Mouse (Mus musculus) splenic B cell, adult 2 months (primary cell): ENCODE measurements at regions not wholly inside any gene's neighbourhood (a gene's known extent, or its start where the extent isn't known, plus 50 kb on each side); places are given as distances from the start of the nearest gene placed in this dataset.

Experiments used
- DNase-seq: peaks from one replicate; pipeline ENCODE4 v3.0.0-alpha.2; 2011; ENCODE audit warnings: low read depth, low spot score
- H3K27me3 ChIP-seq: 2 replicates; pipeline ENCODE4 v1.6.1; 2012; ENCODE audit warnings: mild to moderate bottlenecking, low read length, moderate library complexity, mixed read lengths; ENCODE audit not compliant: control insufficient read depth, poor library complexity, insufficient read depth, severe bottlenecking
- H3K36me3 ChIP-seq: 2 replicates; pipeline ENCODE4 v1.6.1; 2012; ENCODE audit warnings: mild to moderate bottlenecking, low read length, moderate library complexity, mixed read lengths; ENCODE audit not compliant: control insufficient read depth, poor library complexity, insufficient read depth, severe bottlenecking

DNA sequence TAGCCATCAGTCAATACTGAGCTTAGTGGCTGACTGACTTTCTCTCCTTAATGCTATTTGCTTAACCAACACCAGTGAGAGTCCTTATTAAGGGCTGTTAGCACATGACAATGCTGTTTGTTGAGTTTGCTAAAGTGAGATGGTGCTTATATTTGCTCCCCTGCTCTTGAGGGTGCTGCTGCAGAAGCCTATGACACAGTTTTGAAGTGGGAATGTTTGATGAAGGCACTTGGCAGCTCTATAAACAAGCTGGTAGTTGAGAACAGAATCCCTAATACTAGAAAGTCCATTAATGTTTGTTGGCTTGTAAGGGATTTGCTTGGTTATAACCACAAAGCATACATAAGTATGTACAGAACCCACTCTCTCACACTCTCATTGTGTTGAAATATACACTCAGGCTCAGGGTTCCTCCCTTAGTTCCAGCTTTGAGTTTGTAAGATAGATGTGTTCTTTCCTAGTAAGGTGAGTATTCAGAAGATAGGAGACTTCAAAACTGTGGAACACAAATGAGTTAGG lies 249.1 kb upstream of the Klf4 start:
- Histone ChIP-seq H3K36me3 (no peaks in the 10 kb centered on the region), H3K27me3 (no peaks in the 10 kb centered on the region)
- DNase-seq = no peak

DNA sequence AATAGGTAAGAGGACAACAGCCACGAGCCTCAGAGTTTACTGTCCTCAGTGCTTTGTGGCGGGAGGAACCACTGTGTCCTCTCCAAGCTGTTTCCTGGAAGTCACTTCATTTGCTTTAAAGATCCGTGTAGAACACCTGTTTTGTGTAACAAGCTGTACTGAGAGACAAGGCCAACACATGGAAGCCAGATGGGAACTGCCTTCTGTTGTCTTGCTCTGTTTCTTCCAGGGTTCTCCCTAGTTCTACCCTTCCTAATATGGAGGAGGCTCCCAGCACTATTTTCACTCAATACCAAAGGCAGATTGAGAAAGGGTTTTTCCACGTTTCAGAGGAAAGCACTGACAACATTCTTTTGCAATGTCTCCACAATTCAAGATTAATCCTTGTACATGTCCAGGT lies 247.3 kb upstream of the Klf4 start:
- no peak for DNase-seq
- Histone ChIP-seq H3K27me3 (no peaks in the 10 kb centered on the region), H3K36me3 (no peaks in the 10 kb centered on the region)

DNA sequence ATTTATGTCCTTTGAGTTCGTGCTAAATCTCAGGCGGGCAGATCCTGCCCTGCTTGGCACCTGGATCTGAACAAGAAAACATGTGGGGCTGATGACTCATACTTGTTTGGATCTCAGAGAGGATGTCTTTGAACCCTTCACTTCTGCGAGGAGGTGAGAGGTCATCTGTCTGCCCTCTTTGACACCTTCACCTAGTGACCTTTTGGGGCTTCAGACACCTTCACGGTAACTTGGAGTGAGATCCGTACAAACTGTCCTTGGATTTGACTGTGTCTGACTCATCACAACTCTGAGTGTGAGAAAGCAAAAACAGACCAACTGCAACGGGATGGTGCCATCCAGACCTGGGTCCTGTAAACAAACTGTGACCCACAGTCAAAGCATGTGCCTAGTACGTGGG lies 243.6 kb upstream of the Klf4 start:
- DNase-seq = no peak
- Histone ChIP-seq H3K36me3 (no peaks in the 10 kb centered on the region), H3K27me3 (no peaks in the 10 kb centered on the region)

DNA sequence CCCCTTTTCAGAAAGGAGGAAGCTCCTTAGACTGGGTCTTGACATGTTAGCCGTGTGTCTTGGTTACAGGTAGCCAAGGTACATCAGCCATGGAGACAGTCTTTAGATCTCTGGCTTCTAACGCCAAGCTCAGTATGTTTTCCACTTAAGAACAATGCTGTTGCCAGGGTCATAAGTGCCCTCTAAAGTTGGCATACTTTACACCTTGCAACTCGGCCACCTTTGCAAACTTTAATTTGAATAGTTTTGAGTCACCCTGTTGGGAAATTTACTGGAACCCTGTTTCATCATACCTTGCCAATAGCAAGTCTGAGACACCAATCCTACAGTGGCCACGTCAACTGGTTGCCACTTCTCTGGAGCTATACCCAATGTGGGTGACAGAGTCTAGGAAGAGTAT lies 242.3 kb upstream of the Klf4 start:
- no peaks in the 10 kb centered on the region for H3K27me3 ChIP-seq
- H3K36me3 ChIP-seq = no peaks in the 10 kb centered on the region
- DNase-seq = no peak

DNA sequence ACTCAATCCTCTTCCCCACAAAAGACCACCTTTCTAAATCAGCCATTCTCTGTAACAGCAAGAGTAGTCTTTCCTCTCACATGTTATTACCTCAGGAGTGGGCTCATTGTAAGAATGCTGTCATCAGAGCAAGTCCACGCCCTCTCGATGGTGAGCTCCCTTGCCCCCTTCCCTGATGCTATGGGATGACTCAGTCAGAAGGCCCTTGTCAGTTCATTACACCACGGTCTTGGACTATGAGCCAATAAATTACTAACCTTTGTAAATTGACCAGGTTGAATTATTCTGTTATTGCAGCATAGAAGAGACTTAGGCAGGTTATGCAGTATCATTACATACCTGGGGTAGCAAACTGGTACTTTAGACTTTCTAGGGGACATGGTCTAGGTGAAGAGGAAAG lies 237.4 kb upstream of the Klf4 start:
- H3K36me3 ChIP-seq = no peaks in the 10 kb centered on the region
- no peak for DNase-seq

DNA sequence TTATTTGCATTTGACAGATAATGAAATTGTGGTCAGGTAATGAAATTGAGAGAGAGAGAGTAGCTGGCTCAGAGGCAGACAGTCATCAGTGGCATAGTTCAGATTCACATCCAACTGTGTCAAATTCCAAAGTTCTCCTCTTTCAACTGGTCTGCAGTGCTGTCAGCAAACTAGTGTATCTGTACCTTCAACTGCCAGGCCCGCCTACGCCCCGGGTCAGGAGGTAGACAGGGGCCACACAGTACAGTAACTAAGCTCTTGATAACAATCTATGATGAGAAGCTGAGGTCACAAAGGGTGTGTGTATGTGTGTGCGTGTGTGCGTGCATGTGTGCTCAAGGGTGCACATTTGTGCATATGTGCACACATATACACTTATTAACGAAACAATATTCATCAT lies 236.1 kb upstream of the Klf4 start:
- H3K36me3 ChIP-seq = no peaks in the 10 kb centered on the region
- DNase-seq = no peak
- no peaks in the 10 kb centered on the region for H3K27me3 ChIP-seq

More for the DNA sequence above, 237.4 kb upstream of the Klf4 start:
- no peaks in the 10 kb centered on the region for H3K27me3 ChIP-seq

DNA sequence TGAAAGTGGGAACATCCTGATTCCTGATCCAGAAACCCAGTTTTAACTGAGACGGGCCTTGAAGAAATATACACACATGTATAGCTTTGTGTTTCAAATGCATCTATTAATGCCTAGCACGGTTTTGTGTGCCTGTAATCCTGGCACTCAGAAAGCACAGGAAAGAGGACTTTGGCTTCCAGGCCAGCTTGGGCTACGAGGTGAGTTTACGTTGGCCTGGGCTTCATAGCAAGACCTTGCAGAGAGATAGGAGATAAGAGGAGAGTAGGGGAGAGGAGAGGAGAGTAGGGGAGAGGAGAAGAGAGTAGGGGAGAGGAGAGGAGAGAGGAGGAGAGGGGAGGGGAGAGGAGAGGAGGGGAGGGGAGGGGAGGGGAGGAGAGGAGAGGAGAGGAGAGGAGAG lies 234.9 kb upstream of the Klf4 start:
- DNase-seq = no peak
- H3K27me3 ChIP-seq = no peaks in the 10 kb centered on the region
- no peaks in the 10 kb centered on the region for H3K36me3 ChIP-seq

DNA sequence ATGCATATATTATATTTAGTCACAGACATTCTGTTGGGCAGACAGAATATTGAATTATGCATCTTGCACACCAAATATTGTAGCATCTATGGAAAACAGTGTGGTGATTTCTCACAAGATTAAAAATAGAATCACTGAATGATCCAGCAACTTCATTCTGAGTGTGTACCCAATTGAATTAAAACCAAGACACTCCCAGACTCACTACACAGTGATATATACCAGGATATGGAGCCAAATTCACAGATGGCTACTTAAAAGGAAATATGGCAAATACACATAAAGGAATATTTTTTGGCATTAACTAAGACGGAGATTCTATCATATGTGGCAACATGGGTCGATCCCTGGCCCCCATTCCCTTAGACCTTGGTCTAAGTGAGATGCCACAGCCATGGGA lies 233.5 kb upstream of the Klf4 start:
- DNase-seq = no peak
- no peaks in the 10 kb centered on the region for H3K36me3 ChIP-seq
- no peaks in the 10 kb centered on the region for H3K27me3 ChIP-seq

DNA sequence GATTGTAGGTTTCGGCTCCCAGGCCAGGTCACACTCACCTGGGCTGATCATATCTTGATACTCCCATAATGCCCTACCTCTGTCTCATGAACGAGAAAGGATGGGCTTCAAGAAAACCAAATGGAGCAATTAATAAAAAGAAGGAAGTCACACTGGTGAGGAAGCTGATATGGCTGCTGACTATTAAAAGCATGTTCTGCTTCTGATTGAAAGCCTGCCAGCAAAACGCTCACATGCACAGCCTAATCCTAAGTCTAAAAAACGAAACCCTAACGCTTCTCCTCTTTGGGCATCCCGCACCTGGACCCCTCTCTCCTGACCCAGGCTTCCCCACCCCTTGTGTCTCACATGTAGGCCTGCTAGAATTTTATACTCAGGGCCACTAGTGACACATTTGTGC lies 230.8 kb upstream of the Klf4 start:
- no peak for DNase-seq
- Histone ChIP-seq H3K27me3 (no peaks in the 10 kb centered on the region), H3K36me3 (no peaks in the 10 kb centered on the region)

DNA sequence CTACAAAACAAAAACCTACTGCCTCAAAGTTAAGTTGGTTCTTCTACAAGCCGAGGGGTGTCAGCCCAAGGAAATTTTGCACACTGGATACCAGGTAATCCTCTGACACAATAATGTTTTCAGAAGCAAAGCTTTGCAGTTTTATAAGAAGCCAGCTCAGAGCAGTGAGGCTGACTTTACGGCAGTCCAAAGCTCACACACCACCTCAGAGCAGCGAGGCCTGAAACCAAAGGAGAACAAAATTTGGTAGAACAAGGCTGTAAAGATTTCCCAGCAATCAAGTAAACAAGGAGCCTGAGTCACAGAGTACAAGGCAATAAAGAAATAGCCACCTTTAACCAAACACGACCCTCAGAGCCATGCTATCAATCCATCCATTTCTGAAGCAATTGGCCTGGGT lies 230.1 kb upstream of the Klf4 start:
- no peak for DNase-seq
- no peaks in the 10 kb centered on the region for H3K27me3 ChIP-seq
- no peaks in the 10 kb centered on the region for H3K36me3 ChIP-seq

DNA sequence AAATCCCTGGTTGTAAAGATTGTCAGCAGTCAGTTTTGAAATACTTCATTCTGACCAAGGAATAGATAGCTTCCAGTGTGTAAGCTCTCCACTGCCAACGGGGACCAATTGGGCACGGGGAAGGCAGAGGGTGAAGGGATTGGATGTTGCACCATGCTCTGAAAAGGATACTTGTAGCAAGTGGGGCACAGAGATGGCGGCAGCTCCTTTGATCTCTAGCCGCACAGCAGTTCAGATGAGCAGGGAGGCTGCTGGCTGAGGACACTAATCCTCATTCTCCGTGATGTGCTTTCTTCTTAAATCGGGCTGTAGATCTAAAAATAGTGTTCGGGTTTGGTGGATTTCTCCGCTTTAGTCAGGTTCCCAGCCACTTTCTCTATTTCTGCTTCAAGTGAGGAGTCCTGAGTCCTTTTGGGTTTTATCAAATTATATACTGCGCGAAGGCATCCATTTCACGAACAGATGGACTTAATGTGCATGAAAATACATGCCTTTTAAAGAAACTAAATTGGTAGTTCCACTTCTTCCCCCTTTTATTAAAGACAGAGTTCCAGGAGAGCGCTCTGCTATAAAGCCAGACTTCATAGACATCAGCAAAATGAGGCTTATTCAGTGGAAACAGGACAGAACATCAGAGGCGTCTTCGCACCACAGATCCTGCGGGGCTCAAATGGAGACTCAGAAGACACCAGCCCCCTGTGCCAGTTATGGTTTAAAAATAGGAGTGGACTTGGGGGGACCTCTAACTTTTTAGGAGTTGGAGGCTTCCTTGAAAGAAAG lies 225.1 kb upstream of the Klf4 start:
- no peaks in the 10 kb centered on the region for H3K27me3 ChIP-seq

DNA sequence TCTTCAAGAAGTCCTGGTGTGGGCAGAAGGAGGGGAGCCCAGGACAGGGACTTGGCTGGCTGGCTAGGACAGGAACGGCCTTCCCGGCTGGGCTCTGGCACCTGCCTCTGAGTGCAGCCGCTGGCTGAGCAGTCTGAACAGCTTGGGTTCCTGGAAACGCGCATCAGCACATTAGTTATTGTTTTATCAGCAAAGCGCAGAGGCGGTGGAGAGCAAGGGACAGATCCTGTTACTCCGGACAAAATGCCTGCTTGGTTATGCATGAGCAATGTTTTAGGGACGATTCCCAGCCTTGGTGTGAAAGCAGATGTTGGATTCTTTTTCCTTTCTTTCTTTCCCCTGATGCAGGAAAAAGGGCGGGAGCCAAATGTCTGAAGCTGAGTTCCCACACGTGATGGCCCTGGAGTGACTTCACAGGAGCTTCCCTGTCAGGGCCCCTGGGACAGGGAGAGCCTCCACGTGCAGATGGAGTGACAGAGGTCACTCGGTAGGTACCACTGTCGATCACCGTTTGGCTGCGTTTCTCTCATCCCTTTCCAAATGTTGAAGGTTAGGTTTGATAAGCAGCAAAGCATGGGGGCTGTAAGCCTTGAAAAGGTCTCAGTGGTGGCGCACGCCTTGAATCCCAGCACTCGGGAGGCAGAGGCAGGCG lies 217.8 kb upstream of the Klf4 start:
- H3K27me3 ChIP-seq = no peaks in the 10 kb centered on the region
- no peaks in the 10 kb centered on the region for H3K36me3 ChIP-seq
- DNase-seq = no peak

More for the DNA sequence above, 225.1 kb upstream of the Klf4 start:
- no peaks in the 10 kb centered on the region for H3K36me3 ChIP-seq
- peak; percentile 7 for DNase-seq

DNA sequence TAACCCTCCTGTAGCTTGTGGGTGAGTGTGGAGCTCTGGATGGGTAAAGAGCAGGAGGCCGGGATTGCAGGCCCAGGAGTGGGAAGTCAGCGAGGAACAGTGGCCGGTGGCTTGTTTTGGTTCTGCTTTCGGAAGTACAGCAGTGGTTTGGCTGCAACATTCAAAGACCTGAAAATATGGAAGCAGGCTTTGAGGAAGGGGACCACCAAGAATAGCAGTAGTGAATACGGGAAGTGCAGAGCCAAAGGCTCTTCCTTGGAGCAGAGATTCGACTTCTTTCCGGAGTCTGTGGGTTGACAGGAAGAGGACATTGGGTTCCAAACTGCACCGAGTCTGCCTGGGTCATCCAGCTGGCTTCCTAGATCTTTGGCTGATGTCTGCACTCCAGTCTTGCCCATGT lies 209.1 kb upstream of the Klf4 start:
- DNase-seq = no peak
- H3K36me3 ChIP-seq = no peaks in the 10 kb centered on the region
- H3K27me3 ChIP-seq = no peaks in the 10 kb centered on the region

DNA sequence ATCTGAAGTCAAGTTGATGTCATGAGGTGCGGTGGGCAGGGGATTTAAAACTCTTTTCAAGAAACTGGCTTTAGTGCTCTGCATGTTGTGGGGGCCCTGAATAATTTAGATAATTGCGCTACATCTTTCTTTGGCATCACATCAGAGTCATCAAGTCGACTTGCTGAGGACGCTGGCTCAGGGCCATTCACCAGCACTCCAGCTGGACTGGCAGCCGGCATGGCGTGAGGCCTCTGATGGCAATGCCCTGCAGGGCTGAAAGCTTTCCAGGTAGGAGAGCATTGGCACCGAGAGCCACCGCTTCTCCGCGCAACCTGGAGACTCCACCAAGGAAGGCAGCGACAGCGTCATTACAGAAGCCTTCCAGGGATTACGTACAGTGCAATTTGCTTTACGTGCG lies 207.8 kb upstream of the Klf4 start:
- no peak for DNase-seq
- H3K36me3 ChIP-seq = no peaks in the 10 kb centered on the region
- H3K27me3 ChIP-seq = no peaks in the 10 kb centered on the region

DNA sequence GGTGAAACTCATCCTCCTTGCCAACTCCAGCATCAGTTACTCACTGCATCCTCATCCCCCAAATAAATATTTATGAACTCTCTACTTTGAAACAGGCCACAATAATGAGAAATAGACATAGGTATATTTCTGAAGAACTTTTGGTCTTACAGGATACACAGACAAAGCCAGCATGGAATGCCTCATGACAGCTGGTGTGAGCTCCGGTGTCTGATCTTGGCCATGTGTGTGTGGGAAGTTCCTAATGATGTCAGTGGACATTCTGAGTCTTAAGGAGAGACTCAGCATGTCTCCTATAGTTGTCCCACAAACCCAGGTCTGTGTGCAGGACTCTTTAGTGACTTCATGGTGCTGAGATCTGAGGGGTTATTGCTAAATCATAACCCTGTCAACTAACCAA lies 206.4 kb upstream of the Klf4 start:
- Histone ChIP-seq H3K27me3 (no peaks in the 10 kb centered on the region), H3K36me3 (no peaks in the 10 kb centered on the region)
- no peak for DNase-seq
